Mouse (Mus musculus) urinary bladder, postnatal 25 days (tissue): ENCODE data around the gene Il11.

Source experiments
- DNase-seq: peaks from one replicate; pipeline ENCODE4 v3.0.0; 2022; ENCODE audit warnings: low spot score

Gene Il11

DNA sequence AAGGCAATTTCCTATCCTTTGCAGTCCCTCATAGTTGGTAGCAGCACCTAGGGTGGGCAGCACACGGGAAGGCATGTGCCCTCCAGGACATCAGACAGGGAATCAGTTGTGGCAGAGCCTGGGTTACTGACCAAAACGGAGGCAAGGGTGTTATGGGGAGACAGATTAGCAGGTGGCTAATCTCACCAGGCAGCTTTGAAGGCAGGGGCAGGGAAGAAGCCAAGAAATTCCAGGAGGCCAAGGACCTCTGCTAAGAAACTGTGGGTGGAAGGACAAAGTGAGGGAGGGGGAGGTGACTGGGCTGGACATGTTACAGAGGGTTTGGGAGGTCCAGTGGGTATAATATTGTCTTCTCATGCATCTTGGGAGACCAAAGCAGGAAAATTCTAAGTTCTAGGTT lies 39.3 kb downstream of the Il11 start:
- DNase-seq = no peak

DNA sequence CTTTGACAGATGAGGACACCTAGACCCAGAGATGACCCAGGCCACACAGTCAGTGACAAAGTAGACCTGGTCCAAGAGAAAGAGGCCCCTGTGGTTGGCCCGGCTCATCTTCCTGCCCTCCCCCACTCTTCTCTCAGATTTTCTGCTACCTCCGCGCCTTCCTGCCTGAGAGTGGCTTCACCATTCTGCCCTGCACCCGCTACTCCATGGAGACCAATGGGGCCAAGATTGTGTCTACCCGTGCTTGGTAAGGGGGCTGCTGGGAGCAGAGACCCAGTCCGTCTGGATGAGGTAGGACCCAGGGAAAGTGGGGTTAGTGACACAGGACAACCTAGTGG lies 40.2 kb downstream of the Il11 start:
- DNase-seq = no peak

DNA sequence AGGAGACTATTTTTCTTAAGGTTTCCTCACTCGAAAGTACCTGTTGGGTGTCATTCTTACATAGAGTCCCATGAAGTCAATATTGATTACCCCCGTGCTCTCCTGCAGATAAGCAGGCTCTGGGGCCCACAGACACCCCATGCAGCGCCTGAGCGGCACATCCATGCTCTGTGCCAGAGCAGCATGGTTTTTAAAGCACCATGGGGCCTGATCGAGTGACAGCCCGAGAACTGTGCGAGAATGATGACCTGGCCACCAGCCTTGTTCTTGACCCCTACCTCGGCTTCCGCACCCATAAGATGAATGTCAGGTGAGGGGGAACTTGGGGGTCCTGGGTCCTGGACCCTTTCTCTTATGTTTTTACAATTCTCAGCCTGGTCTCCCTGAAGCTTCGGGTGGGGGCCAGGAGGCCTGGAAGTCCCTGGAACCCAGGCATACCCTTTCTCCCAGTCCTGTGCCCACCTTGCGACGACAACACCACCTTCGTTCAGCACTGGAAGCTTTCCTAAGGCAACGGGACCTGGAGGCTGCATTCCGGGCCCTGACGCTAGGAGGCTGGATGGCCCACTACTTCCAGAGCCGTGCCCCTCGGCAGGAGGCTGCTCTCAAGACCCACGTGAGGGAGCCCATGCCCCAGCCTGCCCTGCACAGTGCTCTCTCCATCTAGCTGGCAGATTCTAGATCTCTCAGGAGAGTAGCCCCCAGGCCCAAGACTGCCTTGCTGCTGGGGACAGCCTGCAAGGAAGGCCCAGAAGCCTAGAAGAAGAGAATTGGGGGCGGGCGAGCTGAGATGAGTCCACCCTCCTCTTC lies 40.8 kb downstream of the Il11 start:
- DNase-seq = no peak

DNA sequence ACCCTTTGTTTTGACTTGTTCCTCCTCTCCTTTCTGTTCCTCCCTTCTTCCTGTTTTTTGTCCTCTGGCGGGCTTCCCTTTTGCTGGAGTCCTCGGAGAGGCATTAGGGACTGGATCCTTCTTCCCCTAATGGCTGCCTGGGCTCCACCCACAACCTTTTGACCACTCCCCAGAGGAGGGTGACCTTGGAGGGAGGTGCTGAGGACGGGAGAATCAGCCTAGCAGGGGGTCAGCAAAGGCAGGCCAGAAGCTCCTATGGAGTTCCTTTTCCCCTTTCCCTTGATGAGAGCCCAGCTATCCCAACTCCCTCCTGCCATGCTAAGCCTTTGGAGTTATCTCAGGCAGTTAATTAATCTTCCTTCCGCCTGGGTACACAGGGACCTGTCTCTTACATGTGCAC lies 41.5 kb downstream of the Il11 start:
- peak; percentile 41 for DNase-seq

DNA sequence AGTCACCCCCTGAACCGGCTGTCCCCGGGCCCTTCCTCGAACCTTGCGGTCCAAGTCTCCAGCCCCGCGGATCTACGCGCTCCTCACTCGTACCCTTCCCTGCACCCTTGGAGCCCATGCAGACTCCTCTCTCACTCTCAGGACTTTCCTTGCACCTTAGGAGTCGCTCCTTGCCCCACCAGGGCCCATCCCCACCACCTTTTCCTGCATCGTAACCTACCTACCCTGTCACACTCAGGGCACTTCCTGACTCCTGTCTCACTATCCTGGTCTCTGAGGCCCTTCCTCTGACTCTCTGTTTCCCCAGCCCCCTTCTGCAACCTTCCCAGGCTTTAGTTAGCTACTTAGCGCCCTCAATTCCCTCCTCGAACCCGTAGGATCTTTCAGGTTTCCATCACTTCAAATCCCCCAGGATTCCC lies 42.3 kb downstream of the Il11 start:
- DNase-seq = no peak

DNA sequence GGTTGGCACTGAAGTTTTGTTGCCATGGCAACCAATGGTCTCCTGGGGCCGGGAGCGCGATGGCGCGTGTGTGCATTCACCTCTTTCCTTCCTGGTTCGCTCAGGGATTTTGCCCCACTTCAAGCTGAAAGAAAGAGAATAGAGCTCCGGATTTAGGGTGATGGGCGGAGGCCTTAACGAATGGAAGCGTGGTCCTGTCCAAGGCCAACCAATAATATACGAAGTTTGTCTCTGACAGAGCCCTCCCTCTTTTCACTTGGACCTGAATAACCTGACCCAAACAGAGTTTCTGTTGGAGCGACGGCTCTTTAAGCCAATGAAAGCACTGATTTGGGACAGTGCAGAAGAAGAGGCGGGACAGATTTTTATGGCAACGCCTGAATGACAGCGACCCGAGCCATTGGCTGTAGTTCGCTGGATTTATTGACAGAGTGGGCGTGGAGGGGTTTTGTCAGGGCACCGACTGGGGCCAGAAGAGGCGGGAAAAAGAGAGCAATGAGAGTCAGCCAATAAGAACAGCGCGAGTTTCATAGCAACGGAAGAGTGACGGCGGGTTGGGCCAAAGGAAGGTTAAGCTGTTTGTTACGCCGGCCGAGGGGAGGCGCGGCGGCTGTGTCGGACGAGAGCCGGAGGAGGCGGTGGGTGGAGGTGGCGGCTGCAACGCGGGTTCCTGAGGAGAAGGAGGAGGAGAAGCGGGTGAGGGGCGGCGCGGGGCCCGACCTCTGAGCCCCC lies 42.9 kb downstream of the Il11 start, which contains the start of gene Kmt5c:
Gene Kmt5c (plus strand): TSS at position 572 of the 732 bp plus-strand sequence.
- peak; percentile 90 for DNase-seq

DNA sequence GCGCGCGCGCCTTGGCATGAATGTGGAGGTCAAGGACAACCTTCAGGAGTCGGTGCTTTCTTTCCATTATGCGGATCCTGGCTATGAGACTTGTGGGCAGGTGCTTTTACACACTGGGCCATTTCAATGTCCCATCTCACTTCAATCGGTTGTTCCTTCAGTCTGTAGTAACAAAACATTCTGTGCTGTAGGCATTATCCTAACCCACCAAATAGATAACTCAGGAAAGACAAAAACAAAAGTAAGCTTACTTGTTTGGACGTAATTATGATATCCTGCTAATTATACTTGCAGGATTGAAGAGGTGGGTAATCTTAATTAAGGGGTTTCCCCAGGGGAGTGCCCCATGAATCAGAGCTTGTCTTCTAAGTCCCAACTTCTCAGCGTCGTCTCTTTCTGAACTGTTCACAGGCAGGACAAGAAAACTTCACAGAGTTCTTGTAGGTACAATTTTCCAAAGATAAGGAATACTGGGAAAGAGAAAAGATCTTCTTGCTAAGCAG lies 43.6 kb downstream of the Il11 start:
- DNase-seq = no peak

DNA sequence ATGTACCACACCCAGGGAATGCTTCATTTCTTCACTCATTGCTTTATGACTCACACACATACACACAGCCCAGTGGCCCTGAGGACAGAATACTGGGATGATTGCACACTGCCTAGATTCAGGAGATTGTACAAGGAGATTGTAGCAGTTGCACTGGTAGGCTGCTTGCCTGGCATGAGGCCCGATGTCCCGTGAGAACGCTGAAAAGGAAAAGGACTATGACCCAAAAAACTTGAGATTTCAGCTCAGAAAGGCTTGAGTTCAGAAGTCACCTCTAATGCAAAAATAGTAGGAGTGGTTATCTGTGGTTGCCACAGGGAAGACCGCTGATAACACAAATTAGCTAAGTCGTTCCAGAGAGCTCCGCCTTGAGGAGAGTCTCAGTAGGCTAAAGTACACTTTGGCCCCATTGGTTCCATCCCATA lies 49.7 kb downstream of the Il11 start:
- no peak for DNase-seq

DNA sequence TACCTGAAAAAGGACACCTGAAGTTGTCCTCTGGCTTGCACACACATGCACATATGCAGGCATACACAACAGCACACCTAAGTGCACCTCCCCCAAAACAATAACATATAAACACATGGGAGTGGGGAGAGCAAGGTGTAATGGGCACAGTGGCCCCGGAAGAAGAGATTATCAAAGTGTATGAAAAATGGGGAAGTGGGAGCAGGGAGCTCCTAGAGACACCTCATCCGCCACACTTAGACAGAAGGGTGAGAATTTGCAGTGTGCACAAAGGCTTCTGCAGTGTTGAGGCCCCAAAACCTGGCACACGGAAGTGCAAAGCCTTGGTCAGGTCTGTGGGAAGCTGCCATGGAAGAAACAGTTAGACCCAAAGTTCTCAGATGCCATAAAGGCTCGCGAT lies 51.6 kb downstream of the Il11 start:
- DNase-seq = no peak

DNA sequence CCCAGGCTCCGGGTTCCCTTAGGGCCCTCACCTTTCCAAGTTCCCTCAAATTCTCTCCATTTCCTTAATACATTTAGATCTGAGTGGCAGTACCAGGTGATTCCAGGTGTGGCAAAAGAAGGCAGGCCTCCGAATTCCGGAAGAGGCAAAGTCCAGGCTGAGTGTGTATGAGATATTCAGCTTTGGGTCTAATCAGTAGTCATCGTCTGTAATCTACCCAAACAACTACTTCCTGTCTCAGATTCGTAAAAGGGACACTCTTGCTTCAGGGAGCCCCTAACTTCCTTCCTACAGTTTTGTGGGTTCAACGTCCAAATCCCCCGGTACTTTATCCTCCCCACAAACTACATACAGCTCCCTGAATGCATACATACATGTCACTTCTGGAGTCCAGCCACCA lies 57.5 kb downstream of the Il11 start, which contains the start of gene Tmem150b:
Gene Tmem150b (minus strand): TSS at position 81 of the 400 bp plus-strand sequence.
- DNase-seq = no peak

DNA sequence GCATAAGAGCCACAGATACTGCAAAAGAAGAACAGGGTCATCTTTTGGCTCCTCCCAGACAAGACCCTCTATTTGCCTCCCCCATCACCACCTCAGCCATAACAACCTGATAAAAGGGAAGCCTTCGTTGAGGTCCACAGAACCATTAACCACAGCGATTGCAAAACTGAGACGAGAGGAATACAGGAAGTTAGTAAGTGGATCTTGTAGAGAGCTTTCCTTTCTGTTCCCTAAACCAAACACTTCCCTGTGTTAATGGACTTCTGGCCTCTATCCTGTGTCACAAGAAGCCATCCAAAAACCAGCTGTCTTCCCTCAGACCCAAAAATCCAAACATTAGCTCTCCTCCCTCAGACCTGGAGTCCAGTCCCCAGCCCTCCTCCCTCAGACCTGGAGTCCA lies 58.3 kb downstream of the Il11 start:
- DNase-seq = no peak

DNA sequence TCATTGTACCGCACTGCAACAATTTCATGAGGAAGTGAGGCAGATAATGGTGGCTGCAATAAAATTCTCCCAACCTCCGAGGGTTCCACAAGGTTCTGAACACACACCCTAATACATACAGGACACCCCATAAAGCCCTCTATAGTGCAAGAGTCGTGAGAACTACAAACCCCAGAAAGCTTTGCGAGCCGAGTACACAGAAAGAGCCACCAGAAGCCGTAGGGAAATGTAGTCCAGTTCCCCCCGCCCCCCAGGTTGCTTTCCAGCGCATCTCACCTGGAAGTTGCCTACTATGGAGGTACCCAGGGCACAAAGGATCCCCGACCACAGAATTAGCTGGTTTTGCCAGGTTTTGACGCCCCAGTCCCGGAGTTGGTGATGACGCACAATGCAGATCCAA lies 59.2 kb downstream of the Il11 start:
- no peak for DNase-seq
